ENCODE assay signal across 12 mouse cellular contexts in genomic region chr17:48418174-48418573, GRCm38 (mm10). TPM values are rescaled to one million over a fixed set of nuclear protein-coding genes. Genes with fewer than 3 reads are reported as not detected.
DNase-seq lines count a peak whose midpoint lies in the region; ATAC-seq lines count a peak whose summit lies in the region.
"Had no signal": no experiment of that assay in that cellular context is flagged by ENCODE, and none has a peak within 500 bp of the region (broad histone marks: within the 10 kb centered on the region; RNA-seq: fewer than 3 reads in every experiment).

No protein-coding gene starts in this region.

- DNase-seq in lung, adult 18-20 months: no peak
- DNase-seq in kidney, postnatal 4 days: peak; percentile 43 to 63
- DNase-seq in hindbrain, embryonic 10.5 days (ENCODE audit: low spot score): no peak
- no peak for DNase-seq in cerebellum, postnatal 10 days
- no peak for DNase-seq in gastrocnemius, adult 18-20 months (ENCODE audit: low spot score)
- DNase-seq: gastrocnemius, postnatal 10 days had no signal

- 0 out of 2 replicates have a peak overlapping the region, but pooled peaks have one; percentile 15 for H3K27ac ChIP-seq in lung, embryonic 16.5 days (ENCODE audit: low read length)
- peak overlapping the region; percentile 47 for H3K27ac ChIP-seq in heart, embryonic 15.5 days
- H3K27ac ChIP-seq in stomach, embryonic 15.5 days: peak overlapping the region; percentile 72
- no peak overlapping the region for H3K27ac ChIP-seq in hindbrain, embryonic 10.5 days
- H3K27ac ChIP-seq: limb, embryonic 10.5 days had no signal

- no peaks in the 10 kb centered on the region for H3K9me3 ChIP-seq in lung, embryonic 16.5 days (ENCODE audit: control insufficient read depth, low read length)
- no peaks in the 10 kb centered on the region for H3K9me3 ChIP-seq in heart, embryonic 15.5 days (replicated peaks)
- no peaks in the 10 kb centered on the region for H3K9me3 ChIP-seq in stomach, embryonic 15.5 days
- no peaks in the 10 kb centered on the region for H3K9me3 ChIP-seq in hindbrain, embryonic 10.5 days
- H3K9me3 ChIP-seq: G1E; limb, embryonic 10.5 days had no signal

- H3K27me3 ChIP-seq in lung, embryonic 16.5 days (ENCODE audit: control insufficient read depth, insufficient read depth, low read depth, low read length): no peaks in the 10 kb centered on the region
- H3K27me3 ChIP-seq in heart, embryonic 15.5 days: no peaks in the 10 kb centered on the region
- no peaks in the 10 kb centered on the region for H3K27me3 ChIP-seq in stomach, embryonic 15.5 days (replicated peaks)
- no peaks in the 10 kb centered on the region for H3K27me3 ChIP-seq in hindbrain, embryonic 10.5 days (ENCODE audit: insufficient read depth, poor library complexity, severe bottlenecking)

- no peak for ATAC-seq in lung, embryonic 16.5 days (ENCODE audit: low read depth)
- ATAC-seq in heart, embryonic 15.5 days (replicated peaks; ENCODE audit: insufficient number of reproducible peaks, insufficient read depth, low FRiP score, low read depth): no peak; the same call in 1 of the 2 replicates
- peak; percentile 66 for ATAC-seq in stomach, embryonic 15.5 days (ENCODE audit: insufficient read depth, low FRiP score, low read depth)

- peaks cover 17% of the 10 kb centered on the region for H3K36me3 ChIP-seq in lung, embryonic 16.5 days (ENCODE audit: control insufficient read depth, insufficient read depth, low read length)
- peaks cover 61% of the 10 kb centered on the region for H3K36me3 ChIP-seq in heart, embryonic 15.5 days
- peaks cover 14% of the 10 kb centered on the region; the same call in 1 of the 2 replicates for H3K36me3 ChIP-seq in stomach, embryonic 15.5 days
- peaks cover 61% of the 10 kb centered on the region for H3K36me3 ChIP-seq in hindbrain, embryonic 10.5 days

- H3K4me3 ChIP-seq in lung, embryonic 16.5 days (ENCODE audit: low read length): no peak overlapping the region
- H3K4me3 ChIP-seq in heart, embryonic 15.5 days: no peak overlapping the region
- no peak overlapping the region for H3K4me3 ChIP-seq in stomach, embryonic 15.5 days (replicated peaks)
- H3K4me3 ChIP-seq in hindbrain, embryonic 10.5 days: no peak overlapping the region
- H3K4me3 ChIP-seq: limb, embryonic 10.5 days had no signal

- peak overlapping the region; percentile 21; the same call in 1 of the 2 replicates for H3K4me2 ChIP-seq in lung, embryonic 16.5 days (ENCODE audit: low read depth, low read length)
- peak overlapping the region; percentile 24; the same call in 1 of the 2 replicates for H3K4me2 ChIP-seq in heart, embryonic 15.5 days
- H3K4me2 ChIP-seq in stomach, embryonic 15.5 days: peak overlapping the region; percentile 28; the same call in 1 of the 2 replicates

- WGBS in lung, embryonic 16.5 days: 42% methylated on average over 7 of the region's 7 CpGs
- 34% methylated on average over 7 of the region's 7 CpGs for WGBS in heart, embryonic 15.5 days
- 68% methylated on average over 7 of the region's 7 CpGs for WGBS in stomach, embryonic 15.5 days
- 84% methylated on average over 7 of the region's 7 CpGs for WGBS in hindbrain, embryonic 10.5 days

- H3K4me1 ChIP-seq in lung, embryonic 16.5 days (replicated peaks; ENCODE audit: control insufficient read depth, insufficient read depth, low read length): peaks cover 6% of the 10 kb centered on the region
- peaks cover 27% of the 10 kb centered on the region for H3K4me1 ChIP-seq in heart, embryonic 15.5 days (replicated peaks)
- no peaks in the 10 kb centered on the region for H3K4me1 ChIP-seq in stomach, embryonic 15.5 days
- no peaks in the 10 kb centered on the region for H3K4me1 ChIP-seq in hindbrain, embryonic 10.5 days (replicated peaks)
- H3K4me1 ChIP-seq: limb, embryonic 10.5 days had no signal

- 0 out of 2 replicates have a peak overlapping the region, but pooled peaks have one; percentile 6 for H3K9ac ChIP-seq in lung, embryonic 16.5 days (ENCODE audit: low read length)
- H3K9ac ChIP-seq in heart, embryonic 15.5 days: no peak overlapping the region
- H3K9ac ChIP-seq in stomach, embryonic 15.5 days: no peak overlapping the region

RNA-seq across cellular contexts. Expression of gene Oard1, which starts 8.4 kb away (rescaled TPM):
- 67.8 and 68.4 TPM in 2 replicates for polyA plus RNA-seq in lung, embryonic 16.5 days (2015; fragmentation: Nextera tagmentation; extraction: Ambion mirVana)
- 33.5 and 40.2 TPM in 2 replicates for polyA plus RNA-seq in heart, embryonic 15.5 days (2015; fragmentation: Nextera tagmentation; extraction: Ambion mirVana)
- polyA plus RNA-seq in stomach, embryonic 15.5 days (2015; fragmentation: Nextera tagmentation; extraction: Ambion mirVana): 61.1 and 68.7 TPM in 2 replicates
- 81.8 and 99.4 TPM in 2 replicates for polyA plus RNA-seq in hindbrain, embryonic 10.5 days (2016; fragmentation: Nextera tagmentation; extraction: Ambion mirVana)
- total RNA-seq in gastrocnemius, adult 18-20 months (2021): 10 to 100 TPM; 12.3 to 17.4 TPM

RNA-seq across cellular contexts. Expression of gene Nfya, which starts 8.5 kb away (rescaled TPM):
- 18.1 and 19.7 TPM in 2 replicates for polyA plus RNA-seq in lung, embryonic 16.5 days (2015; fragmentation: Nextera tagmentation; extraction: Ambion mirVana)
- 8.9 and 10.5 TPM in 2 replicates for polyA plus RNA-seq in heart, embryonic 15.5 days (2015; fragmentation: Nextera tagmentation; extraction: Ambion mirVana)
- 11.4 and 12.3 TPM in 2 replicates for polyA plus RNA-seq in stomach, embryonic 15.5 days (2015; fragmentation: Nextera tagmentation; extraction: Ambion mirVana)
- 19.2 and 19.5 TPM in 2 replicates for polyA plus RNA-seq in hindbrain, embryonic 10.5 days (2016; fragmentation: Nextera tagmentation; extraction: Ambion mirVana)
- 1 to 10 TPM; 5.4 to 7.3 TPM for total RNA-seq in gastrocnemius, adult 18-20 months (2021)

RNA-seq across cellular contexts. Expression of gene Apobec2, which starts 14.6 kb away (rescaled TPM):
- polyA plus RNA-seq in lung, embryonic 16.5 days (2015; fragmentation: Nextera tagmentation; extraction: Ambion mirVana): 9.9 and 10.5 TPM in 2 replicates
- 177 and 212 TPM in 2 replicates for polyA plus RNA-seq in heart, embryonic 15.5 days (2015; fragmentation: Nextera tagmentation; extraction: Ambion mirVana)
- polyA plus RNA-seq in stomach, embryonic 15.5 days (2015; fragmentation: Nextera tagmentation; extraction: Ambion mirVana): 4.4 and 5.2 TPM in 2 replicates
- polyA plus RNA-seq in hindbrain, embryonic 10.5 days (2016; fragmentation: Nextera tagmentation; extraction: Ambion mirVana): 0.98 and 1.4 TPM in 2 replicates
- total RNA-seq in gastrocnemius, adult 18-20 months (2021): 100 to 1,000 TPM; 411 to 558 TPM
- total RNA-seq: neutrophil, adult 5-6 weeks had no signal
- polyA plus RNA-seq: G1E had no signal

RNA-seq across cellular contexts. Expression of gene Tspo2, which starts 33.1 kb away (rescaled TPM):
- polyA plus RNA-seq in lung, embryonic 16.5 days (2015; fragmentation: Nextera tagmentation; extraction: Ambion mirVana): 2.6 and 3.2 TPM in 2 replicates
- 7.7 and 8.3 TPM in 2 replicates for polyA plus RNA-seq in heart, embryonic 15.5 days (2015; fragmentation: Nextera tagmentation; extraction: Ambion mirVana)
- polyA plus RNA-seq in stomach, embryonic 15.5 days (2015; fragmentation: Nextera tagmentation; extraction: Ambion mirVana): 6.8 and 13.6 TPM in 2 replicates
- 0.26 and 0.96 TPM in 2 replicates for polyA plus RNA-seq in hindbrain, embryonic 10.5 days (2016; fragmentation: Nextera tagmentation; extraction: Ambion mirVana)
- total RNA-seq in gastrocnemius, adult 18-20 months (2021): not detected
- polyA plus RNA-seq: limb, embryonic 10.5 days had no signal

RNA-seq across cellular contexts. Expression of gene Unc5cl, which starts 36.5 kb away (rescaled TPM):
- polyA plus RNA-seq in lung, embryonic 16.5 days (2015; fragmentation: Nextera tagmentation; extraction: Ambion mirVana): 2.7 and 3.6 TPM in 2 replicates
- polyA plus RNA-seq in heart, embryonic 15.5 days (2015; fragmentation: Nextera tagmentation; extraction: Ambion mirVana): 0.33 and 0.84 TPM in 2 replicates
- 14.3 and 16.8 TPM in 2 replicates for polyA plus RNA-seq in stomach, embryonic 15.5 days (2015; fragmentation: Nextera tagmentation; extraction: Ambion mirVana)
- 0.07 and 0.56 TPM in 2 replicates for polyA plus RNA-seq in hindbrain, embryonic 10.5 days (2016; fragmentation: Nextera tagmentation; extraction: Ambion mirVana)
- total RNA-seq in gastrocnemius, adult 18-20 months (2021): not detected
- total RNA-seq: gastrocnemius, postnatal 10 days had no signal

Comparison
In these comparisons a context has a peak if more than half of its experiments do, and no peak if none do; other contexts are left out.
1. DNase-seq: peak in kidney, postnatal 4 days (2 of 2); none in lung, adult 18-20 months (0 of 2), hindbrain, embryonic 10.5 days (single experiment), cerebellum, postnatal 10 days (0 of 2) and gastrocnemius, adult 18-20 months (single experiment).
2. RNA of gene Apobec2, which starts 14.6 kb away (polyA plus RNA-seq): 177 to 212 TPM in heart, embryonic 15.5 days; 9.9 to 10.5 TPM in lung, embryonic 16.5 days, 4.4 to 5.2 TPM in stomach, embryonic 15.5 days and 0.98 to 1.4 TPM in hindbrain, embryonic 10.5 days; every median in the first group is over 10 times any median in the second.
3. Peak in every context shown above with its lines, with median percentiles within 50 percentile points of each other: H3K4me2 ChIP-seq.